8 mouse cellular contexts compared by ENCODE assay signal in genomic region chr17:49898849-49899331, GRCm38 (mm10).
DNase-seq lines count a peak whose midpoint lies in the region; ATAC-seq and TF ChIP-seq lines count a peak whose summit lies in the region.

No protein-coding gene starts in this region.

- H3K36me3 ChIP-seq in hindbrain, embryonic 15.5 days, result no peaks in the 10 kb centered on the region

- no peak overlapping the region for H3K4me3 ChIP-seq in cerebellum, adult 2 months (replicated peaks; ENCODE audit: insufficient read depth, low read depth, low read length)
- H3K4me3 ChIP-seq in hindbrain, embryonic 15.5 days, result no peak overlapping the region

- no peaks in the 10 kb centered on the region for H3K27me3 ChIP-seq in cerebellum, adult 2 months (ENCODE audit: control insufficient read depth, insufficient read depth, low read length)
- peaks cover 10% of the 10 kb centered on the region; the same call in 1 of the 2 replicates for H3K27me3 ChIP-seq in hindbrain, embryonic 15.5 days

- TF ChIP-seq POLR2A in cerebellum, adult 2 months (IDR thresholded peaks at IDR 0.05; ENCODE audit: borderline replicate concordance, insufficient read depth, low read length), result no peak

- no peak overlapping the region for H3K9ac ChIP-seq in hindbrain, embryonic 15.5 days

- 0 out of 2 replicates have a peak, but pooled peaks cover 3% of the 10 kb centered on the region for H3K4me1 ChIP-seq in cerebellum, adult 2 months (ENCODE audit: control insufficient read depth, insufficient read depth, low read length)
- H3K4me1 ChIP-seq in hindbrain, embryonic 15.5 days (replicated peaks), result peaks cover 3% of the 10 kb centered on the region; the same call in 1 of the 2 replicates

- DNase-seq in R1 (ENCODE audit: low read depth, low spot score), result peak; percentile 85
- DNase-seq in cerebellum, adult 2 months, result peak; percentile 77 to 88
- DNase-seq in left cerebral cortex, adult 11 months (ENCODE audit: low spot score), result peak; percentile 77
- DNase-seq in mesoderm, embryonic 11.5 days (ENCODE audit: low read depth, low spot score), result peak; percentile 87
- peak; percentile 70 to 75 for DNase-seq in right cerebral cortex, postnatal 36 days (ENCODE audit: low spot score in 2 of 2)

- WGBS in cerebellum, adult 2 months, result 3% methylated on average over 7 of the region's 7 CpGs
- 13% methylated on average over 7 of the region's 7 CpGs for WGBS in hindbrain, embryonic 15.5 days

- peak; percentile 92 for ATAC-seq in frontal cortex, adult (ENCODE audit: low TSS enrichment)
- peak; percentile 70; the same call in 1 of the 2 replicates for ATAC-seq in hindbrain, embryonic 15.5 days (ENCODE audit: low FRiP score, low read depth)
- ATAC-seq in inflammation-experienced regulatory T-cells, adult 6 months, result no peak

- no peak overlapping the region; the same call in 1 of the 2 replicates for H3K4me2 ChIP-seq in hindbrain, embryonic 15.5 days

- no peak overlapping the region for H3K27ac ChIP-seq in cerebellum, adult 2 months (ENCODE audit: insufficient read depth, low read length)
- no peak overlapping the region for H3K27ac ChIP-seq in hindbrain, embryonic 15.5 days (replicated peaks)

- TF ChIP-seq CTCF in cerebellum, adult 2 months (IDR thresholded peaks at IDR 0.05; ENCODE audit: borderline replicate concordance, insufficient read depth, low read depth, low read length), result peak; percentile 95

- no peaks in the 10 kb centered on the region for H3K9me3 ChIP-seq in hindbrain, embryonic 15.5 days
